Mouse (Mus musculus) left cerebral cortex, adult 18-20 months (tissue): ENCODE data around the gene Serpina1f. TPM values are rescaled to one million over a fixed set of nuclear protein-coding genes. Genes with fewer than 3 reads are reported as not detected.
"Not testable (repeated sequence)": the region's sequence is repeated elsewhere in the genome, so short reads cannot be mapped to it uniquely, and the experiment has no call there.

Experiments
- DNase-seq, 2 experiments: peaks; one replicate each; pipeline ENCODE4 v3.0.0; 2021 to 2022; ENCODE audit warnings: low spot score in 2 of 2, mixed read lengths in 1 of 2
- long read RNA-seq, 2 experiments: library from polyadenylated mRNA; stranded (forward); transcript quantifications; one replicate each; pipeline ENCODE4 v2.0.0; 2021
- total RNA-seq, 2 experiments: library from RNA; stranded (reverse); gene quantifications; 2 replicates each; pipeline ENCODE4 v1.2.3; 2021

Serpina1f gene
- total RNA-seq, result not detected
- long read RNA-seq, experiment 1, result 0 reads
- long read RNA-seq, experiment 2, result 0 reads

- no peak for DNase-seq
Observed at GRCm38 (mm10) chr12:103695429-103695828, at the start of gene Serpina1f. Gene Serpina1f, minus strand, starts transcription at chr12:103695529.

GRCm38 (mm10) chr12:103737791-103738580 lies 42.7 kb upstream of the Serpina1f start:
- DNase-seq, result not testable (repeated sequence)

- not testable (repeated sequence) for DNase-seq
Observed at GRCm38 (mm10) chr12:103735566-103735965, 40.2 kb upstream of the Serpina1f start.

- not testable (repeated sequence) for DNase-seq
Observed at GRCm38 (mm10) chr12:103735101-103735500, 39.8 kb upstream of the Serpina1f start.

GRCm38 (mm10) chr12:103711537-103711936 lies 16.2 kb upstream of the Serpina1f start:
- DNase-seq, result no peak

- DNase-seq, result no peak
Observed at GRCm38 (mm10) chr12:103710405-103710804, 15.1 kb upstream of the Serpina1f start.

- no peak for DNase-seq
Observed at GRCm38 (mm10) chr12:103706113-103706512, 10.8 kb upstream of the Serpina1f start.

GRCm38 (mm10) chr12:103705547-103705946 lies 10.2 kb upstream of the Serpina1f start:
- DNase-seq, result no peak

GRCm38 (mm10) chr12:103700144-103700750 lies 4.9 kb upstream of the Serpina1f start:
- no peak for DNase-seq

- DNase-seq, result no peak
Observed at GRCm38 (mm10) chr12:103688221-103688814, 7.0 kb downstream of the Serpina1f start.

- DNase-seq, result no peak
Observed at GRCm38 (mm10) chr12:103687021-103687420, 8.3 kb downstream of the Serpina1f start.

- DNase-seq, result peak; percentile 54 to 69
Observed at GRCm38 (mm10) chr12:103686050-103686449, 9.3 kb downstream of the Serpina1f start.

GRCm38 (mm10) chr12:103685386-103685785 lies 9.9 kb downstream of the Serpina1f start:
- no peak for DNase-seq

GRCm38 (mm10) chr12:103683775-103684174 lies 11.6 kb downstream of the Serpina1f start:
- no peak for DNase-seq

- DNase-seq, result no peak
Observed at GRCm38 (mm10) chr12:103681739-103682138, 13.6 kb downstream of the Serpina1f start.

GRCm38 (mm10) chr12:103681169-103681568 lies 14.2 kb downstream of the Serpina1f start:
- no peak for DNase-seq

GRCm38 (mm10) chr12:103679853-103680252 lies 15.5 kb downstream of the Serpina1f start:
- DNase-seq, result not testable (repeated sequence)

GRCm38 (mm10) chr12:103676039-103676438 lies 19.3 kb downstream of the Serpina1f start, which contains the start of gene Serpina16:
Gene Serpina16, minus strand, starts transcription at chr12:103676139.
- DNase-seq, result no peak

- no peak for DNase-seq
Observed at GRCm38 (mm10) chr12:103673179-103673578, 22.1 kb downstream of the Serpina1f start.

- DNase-seq, result no peak
Observed at GRCm38 (mm10) chr12:103671483-103671882, 23.8 kb downstream of the Serpina1f start.

GRCm38 (mm10) chr12:103670964-103671363 lies 24.4 kb downstream of the Serpina1f start:
- DNase-seq, result no peak

- DNase-seq, result peak; percentile 9 to 24
Observed at GRCm38 (mm10) chr12:103670344-103670743, 25.0 kb downstream of the Serpina1f start.
